Mouse (Mus musculus): ENCODE results near the gene Calcrl.

The Calcrl gene

DNA sequence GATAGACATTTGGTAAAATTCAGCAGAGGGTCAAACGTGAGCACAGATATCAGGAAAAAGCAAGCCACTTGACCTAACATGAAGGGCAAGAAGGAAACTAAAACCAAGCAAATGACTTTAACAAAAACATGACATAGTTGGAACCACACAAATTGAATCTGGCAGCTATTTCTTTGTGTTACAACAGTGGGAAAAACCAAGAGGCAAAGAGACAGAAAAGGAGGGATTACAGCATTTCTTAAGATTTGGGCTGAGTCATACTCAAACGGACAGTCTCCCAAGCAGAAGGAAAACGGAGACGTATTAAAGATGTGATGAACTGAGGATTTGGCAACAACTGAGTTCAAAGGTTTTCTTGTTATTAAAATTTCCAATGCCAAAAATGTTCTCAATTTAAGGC lies 88.9 kb downstream of the Calcrl start:
- DNase-seq (ENCODE audit: low read depth, low spot score) = no peak

GRCm38 (mm10) chr2:84316185-84316805 lies 108.9 kb downstream of the Calcrl start:
- DNase-seq (ENCODE audit: low read depth, low spot score) = no peak

DNA sequence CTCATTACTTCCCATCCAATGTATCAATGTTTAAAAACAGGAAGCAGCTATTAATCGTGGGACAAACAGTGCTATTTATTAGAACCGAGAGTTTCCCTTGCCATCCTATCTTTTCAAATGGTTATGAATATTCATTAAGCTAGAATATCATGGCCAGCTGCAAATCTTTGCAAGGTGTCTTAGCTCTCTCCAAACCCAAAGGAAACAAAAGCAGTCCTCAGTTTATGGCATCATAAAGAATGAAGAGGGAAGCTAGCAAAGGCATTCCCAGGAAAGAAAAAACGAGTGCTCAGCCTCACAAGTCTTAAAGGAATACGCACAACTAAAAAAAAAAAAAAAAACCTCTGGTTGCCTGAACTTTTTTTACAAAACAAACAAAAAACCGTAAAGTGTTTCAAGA lies 128.7 kb downstream of the Calcrl start:
- no peak for DNase-seq (ENCODE audit: low read depth, low spot score)

- DNase-seq (ENCODE audit: low read depth, low spot score) = no peak
Observed at GRCm38 (mm10) chr2:84295068-84295467, 130.1 kb downstream of the Calcrl start.

DNA sequence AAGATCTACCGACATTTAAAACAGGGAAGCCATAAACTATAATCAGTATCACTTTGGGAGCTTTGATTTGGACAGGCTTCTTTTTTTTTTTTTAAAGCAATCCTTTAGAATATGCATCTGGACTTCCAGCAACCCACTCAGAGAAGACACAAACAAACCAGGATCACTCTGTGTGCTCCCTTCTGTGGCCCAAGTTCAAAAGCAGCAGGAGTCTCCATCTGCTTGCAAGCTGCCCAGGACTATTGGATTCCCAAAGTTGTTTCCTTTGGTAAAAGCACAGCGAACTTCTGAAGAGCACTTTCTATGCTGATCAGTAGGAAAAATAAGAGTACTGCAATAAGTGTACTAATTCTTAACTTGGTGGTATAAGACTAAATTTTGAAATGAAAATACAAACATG lies 130.6 kb downstream of the Calcrl start:
- no peak for DNase-seq (ENCODE audit: low read depth, low spot score)

DNA sequence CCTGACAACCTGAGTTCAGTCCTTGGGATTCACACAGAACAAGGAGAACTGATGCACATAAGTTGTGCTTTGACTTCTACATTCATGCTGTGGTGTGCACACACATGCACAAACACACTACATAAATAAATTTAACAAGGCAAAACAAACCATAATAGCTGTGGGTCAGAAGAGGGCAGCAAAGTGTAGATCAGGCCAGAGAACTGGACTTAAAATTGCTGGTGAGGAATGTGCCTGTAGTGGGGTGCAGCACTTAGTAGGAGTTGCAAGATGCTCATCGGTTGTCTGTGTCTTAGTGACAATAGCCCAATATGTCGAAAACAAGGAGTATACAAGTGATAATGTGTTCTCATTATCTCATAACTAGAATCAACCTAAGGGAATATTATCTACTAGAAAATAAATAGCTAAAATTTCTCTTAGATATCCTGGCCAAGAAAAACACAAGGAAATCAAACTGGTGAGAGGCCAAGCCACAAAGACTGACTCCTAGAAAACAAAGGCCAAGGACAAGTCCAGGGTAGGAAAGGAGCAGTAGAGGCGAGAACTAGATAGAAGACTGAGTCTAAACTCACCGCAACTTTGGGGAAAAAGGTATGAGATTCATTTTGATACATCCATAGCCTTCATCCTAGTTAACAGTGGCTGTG lies 132.7 kb downstream of the Calcrl start:
- no peak for DNase-seq (ENCODE audit: low read depth, low spot score)

GRCm38 (mm10) chr2:84288940-84289557 lies 136.2 kb downstream of the Calcrl start:
- no peak for DNase-seq (ENCODE audit: low read depth, low spot score)
